Comparison of ENCODE assay signal across 24 mouse cellular contexts in genomic region chr15:68451971-68452370, GRCm38 (mm10).
DNase-seq lines count a peak whose midpoint lies in the region; ATAC-seq and TF ChIP-seq lines count a peak whose summit lies in the region.
"Had no signal": no experiment of that assay in that cellular context is flagged by ENCODE, and none has a peak within 500 bp of the region (broad histone marks: within the 10 kb centered on the region; RNA-seq: fewer than 3 reads in every experiment).

No protein-coding gene starts in this region.

- no peaks in the 10 kb centered on the region for H3K4me1 ChIP-seq in lung, embryonic 16.5 days (replicated peaks; ENCODE audit: control insufficient read depth, insufficient read depth, low read length)
- H3K4me1 ChIP-seq in lung, postnatal 0 days (ENCODE audit: insufficient read depth, low read depth, low read length), result no peaks in the 10 kb centered on the region
- no peaks in the 10 kb centered on the region for H3K4me1 ChIP-seq in embryonic facial prominence, embryonic 10.5 days
- H3K4me1 ChIP-seq: embryonic facial prominence, embryonic 13.5 days; forebrain, embryonic 13.5 days; hindbrain, embryonic 13.5 days had no signal

- intact Hi-C loops in gastrocnemius, postnatal 14 days (cut with DNase I; ENCODE audit: low total_unique reads), result no loop called here

- TF ChIP-seq EP300 in lung, postnatal 0 days (IDR thresholded peaks at IDR 0.05), result no peak

- no peak overlapping the region for H3K27ac ChIP-seq in lung, embryonic 16.5 days (ENCODE audit: low read length)
- no peak overlapping the region for H3K27ac ChIP-seq in lung, postnatal 0 days (ENCODE audit: low read length)
- no peak overlapping the region for H3K27ac ChIP-seq in embryonic facial prominence, embryonic 10.5 days (replicated peaks)
- H3K27ac ChIP-seq: embryonic facial prominence, embryonic 13.5 days; forebrain, embryonic 13.5 days; gastrocnemius, adult 2 months; heart, embryonic 13.5 days; hindbrain, embryonic 13.5 days; hindbrain, postnatal 0 days had no signal

- no peak overlapping the region for H3K4me3 ChIP-seq in lung, embryonic 16.5 days (ENCODE audit: low read length)
- H3K4me3 ChIP-seq in lung, postnatal 0 days (ENCODE audit: low read depth, low read length), result no peak overlapping the region
- H3K4me3 ChIP-seq in embryonic facial prominence, embryonic 10.5 days, result no peak overlapping the region
- H3K4me3 ChIP-seq: embryonic facial prominence, embryonic 13.5 days; forebrain, embryonic 13.5 days; gastrocnemius, adult 2 months; heart, embryonic 13.5 days; hindbrain, embryonic 13.5 days had no signal

- no peaks in the 10 kb centered on the region for H3K27me3 ChIP-seq in lung, embryonic 16.5 days (ENCODE audit: control insufficient read depth, insufficient read depth, low read depth, low read length)
- H3K27me3 ChIP-seq in lung, postnatal 0 days (replicated peaks; ENCODE audit: insufficient read depth, low read length), result no peaks in the 10 kb centered on the region
- H3K27me3 ChIP-seq in embryonic facial prominence, embryonic 10.5 days (replicated peaks; ENCODE audit: low read depth, poor library complexity, severe bottlenecking), result no peaks in the 10 kb centered on the region
- H3K27me3 ChIP-seq: embryonic facial prominence, embryonic 13.5 days; forebrain, embryonic 13.5 days; heart, embryonic 13.5 days; hindbrain, embryonic 13.5 days had no signal

- WGBS in lung, embryonic 16.5 days, result 11% methylated on average over 2 of the region's 2 CpGs
- 12% methylated on average over 2 of the region's 2 CpGs for WGBS in lung, postnatal 0 days
- WGBS in embryonic facial prominence, embryonic 10.5 days, result 41% methylated on average over 2 of the region's 2 CpGs

- no peak for TF ChIP-seq CTCF in lung, postnatal 0 days (IDR thresholded peaks at IDR 0.05)

- 0 out of 2 replicates have a peak, but pooled peaks have one; percentile 26 for ATAC-seq in lung, embryonic 16.5 days (ENCODE audit: low read depth)
- no peak for ATAC-seq in lung, postnatal 0 days
- ATAC-seq: CD4-positive, CD25-positive, alpha-beta regulatory T cell, adult 4 months; forebrain, embryonic 13.5 days; forebrain, postnatal 0 days; hindbrain, postnatal 0 days had no signal

- peak; percentile 37 for DNase-seq in embryo, embryonic 10 days (ENCODE audit: low spot score)
- no peak for DNase-seq in embryo, embryonic 9.5 days (ENCODE audit: extremely low spot score)
- DNase-seq in lung, postnatal 0 days (ENCODE audit: low spot score), result no peak
- DNase-seq in embryonic facial prominence, embryonic 10.5 days (ENCODE audit: low spot score), result peak; percentile 8
- DNase-seq in gastrocnemius, postnatal 14 days, result no peak
- DNase-seq in kidney, adult 9 months, result no peak
- DNase-seq: adrenal gland, adult 8-10 months; adrenal gland, postnatal 36 days; B cell, adult 2 months; cerebellum, adult 2 months; cerebellum, postnatal 14 days; forebrain, postnatal 0 days; gastrocnemius, adult 2 months; gastrocnemius, postnatal 36 days; heart, adult 11 months; heart, postnatal 36 days had no signal

- H3K4me2 ChIP-seq in lung, embryonic 16.5 days (ENCODE audit: low read depth, low read length), result no peak overlapping the region
- H3K4me2 ChIP-seq in lung, postnatal 0 days (replicated peaks; ENCODE audit: low read depth, low read length), result no peak overlapping the region
- H3K4me2 ChIP-seq: embryonic facial prominence, embryonic 13.5 days; forebrain, embryonic 13.5 days; heart, embryonic 13.5 days; hindbrain, embryonic 13.5 days had no signal

- H3K9me3 ChIP-seq in lung, embryonic 16.5 days (ENCODE audit: control insufficient read depth, low read length), result no peaks in the 10 kb centered on the region
- H3K9me3 ChIP-seq in lung, postnatal 0 days (ENCODE audit: low read length), result no peaks in the 10 kb centered on the region
- H3K9me3 ChIP-seq in embryonic facial prominence, embryonic 10.5 days, result no peaks in the 10 kb centered on the region
- H3K9me3 ChIP-seq: embryonic facial prominence, embryonic 13.5 days; forebrain, embryonic 13.5 days; G1E; heart, embryonic 13.5 days; hindbrain, embryonic 13.5 days had no signal

- no peaks in the 10 kb centered on the region for H3K36me3 ChIP-seq in lung, embryonic 16.5 days (ENCODE audit: control insufficient read depth, insufficient read depth, low read length)
- no peaks in the 10 kb centered on the region for H3K36me3 ChIP-seq in lung, postnatal 0 days (ENCODE audit: insufficient read depth, low read length)
- H3K36me3 ChIP-seq in embryonic facial prominence, embryonic 10.5 days (replicated peaks), result no peaks in the 10 kb centered on the region
- H3K36me3 ChIP-seq: embryonic facial prominence, embryonic 13.5 days; G1E; heart, embryonic 13.5 days; hindbrain, embryonic 13.5 days had no signal

- no peak overlapping the region for H3K9ac ChIP-seq in lung, embryonic 16.5 days (ENCODE audit: low read length)
- H3K9ac ChIP-seq in lung, postnatal 0 days (replicated peaks; ENCODE audit: low read depth), result no peak overlapping the region
- H3K9ac ChIP-seq: embryonic facial prominence, embryonic 13.5 days; forebrain, embryonic 13.5 days; forebrain, postnatal 0 days; heart, embryonic 13.5 days; hindbrain, embryonic 13.5 days had no signal

Comparison
In these comparisons a context has a peak if more than half of its experiments do, and no peak if none do; other contexts are left out.
1. DNase-seq: peak in embryo, embryonic 10 days (single experiment) and embryonic facial prominence, embryonic 10.5 days (single experiment); none in embryo, embryonic 9.5 days (single experiment), lung, postnatal 0 days (single experiment), gastrocnemius, postnatal 14 days (single experiment) and kidney, adult 9 months (single experiment).